Mouse (Mus musculus): ENCODE data around the gene Ccdc82. TPM values are rescaled to one million over a fixed set of nuclear protein-coding genes. Genes with fewer than 3 reads are reported as not detected.

Ccdc82 gene
- polyA plus RNA-seq, 1 experiment from 2014 or later, result 6.8 TPM

- H3K36me3 ChIP-seq, result no peaks in the 10 kb centered on the region
- H3K27ac ChIP-seq, result no peak overlapping the region
- peak overlapping the region; percentile 60 for H3K4me3 ChIP-seq
- H3K9me3 ChIP-seq, result no peaks in the 10 kb centered on the region
- peaks cover 51% of the 10 kb centered on the region for H3K4me1 ChIP-seq
- WGBS, result 70% methylated on average over 9 of the region's 9 CpGs
- no peaks in the 10 kb centered on the region for H3K27me3 ChIP-seq
- H3K9ac ChIP-seq, result peak overlapping the region; percentile 43; the same call in 1 of the 2 replicates
- H3K4me2 ChIP-seq (replicated peaks), result peak overlapping the region; percentile 97
- ATAC-seq (ENCODE audit: low FRiP score, low read depth), result no peak
These were observed 54.4 kb downstream of the Ccdc82 start for GRCm38 (mm10) chr9:13300891-13301782.

DNA sequence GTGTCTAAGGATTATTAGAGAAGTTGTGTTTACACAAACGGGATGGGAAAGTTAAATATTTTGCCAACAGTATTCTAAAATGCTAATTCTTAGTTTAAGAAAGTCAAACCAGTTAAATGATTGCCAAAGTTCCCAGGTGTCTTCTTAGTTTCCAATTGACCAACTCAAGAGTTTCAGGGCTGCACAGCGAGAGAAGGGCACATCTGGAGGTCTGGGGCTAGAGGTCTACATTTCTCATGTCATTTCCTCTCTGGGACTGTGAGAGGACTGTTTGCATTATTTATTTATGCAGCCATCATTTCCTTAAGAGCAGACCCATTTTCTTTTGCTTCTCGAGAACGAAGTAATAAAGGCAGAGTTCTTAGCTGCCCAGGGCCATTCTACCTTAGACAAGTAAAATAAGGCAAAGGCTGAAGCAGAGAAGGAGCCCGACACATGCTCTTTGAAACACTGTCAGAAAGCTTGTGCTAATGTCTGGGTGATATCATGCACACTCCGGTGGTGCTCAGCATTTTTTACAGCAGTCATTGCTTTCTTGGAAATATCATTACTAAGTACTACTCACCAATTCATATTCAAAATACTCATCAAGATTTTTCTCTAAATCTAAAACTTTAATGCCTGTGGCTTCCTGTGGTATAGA, 55.5 kb downstream of the Ccdc82 start:
- Histone ChIP-seq H3K9me3 (no peaks in the 10 kb centered on the region), H3K4me2 (replicated peaks) (peak overlapping the region; percentile 97), H3K27me3 (no peaks in the 10 kb centered on the region), H3K4me1 (peaks cover 55% of the 10 kb centered on the region), H3K9ac (no peak overlapping the region), H3K4me3 (no peak overlapping the region), H3K27ac (no peak overlapping the region), H3K36me3 (no peaks in the 10 kb centered on the region)
- no peak for ATAC-seq (ENCODE audit: low FRiP score, low read depth)
- WGBS, result 52% methylated on average over 6 of the region's 6 CpGs

- Histone ChIP-seq H3K36me3 (no peaks in the 10 kb centered on the region), H3K27ac (no peak overlapping the region), H3K4me3 (no peak overlapping the region), H3K4me1 (peaks cover 57% of the 10 kb centered on the region), H3K9me3 (no peaks in the 10 kb centered on the region), H3K4me2 (replicated peaks) (no peak overlapping the region), H3K9ac (no peak overlapping the region), H3K27me3 (no peaks in the 10 kb centered on the region)
- WGBS, result 76% methylated on average over 5 of the region's 5 CpGs
- ATAC-seq (ENCODE audit: low FRiP score, low read depth), result no peak
These were observed 56.5 kb downstream of the Ccdc82 start for GRCm38 (mm10) chr9:13303099-13303771.

DNA sequence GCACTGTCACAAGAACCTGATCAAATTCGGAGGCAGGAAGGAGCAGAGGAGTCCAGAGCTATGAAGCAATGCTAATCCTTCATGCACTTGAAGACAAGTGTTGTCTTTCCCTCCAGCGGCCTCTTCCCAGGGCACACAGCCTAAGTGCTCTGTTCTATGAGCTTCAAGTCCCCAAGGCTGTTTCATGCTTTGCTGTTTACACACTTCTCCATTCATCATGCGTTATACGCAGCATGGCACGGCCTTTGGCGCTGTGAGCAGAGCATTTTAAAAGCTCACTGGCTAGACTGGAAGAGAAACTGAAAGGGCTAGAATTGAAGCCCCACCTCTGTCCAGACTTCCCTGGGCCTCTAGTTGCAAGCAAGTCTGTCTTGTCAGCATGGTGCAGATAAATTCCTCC, 57.2 kb downstream of the Ccdc82 start:
- H3K4me1 ChIP-seq, result peaks cover 55% of the 10 kb centered on the region
- no peak overlapping the region for H3K4me3 ChIP-seq
- no peak for ATAC-seq (ENCODE audit: low FRiP score, low read depth)
- no peaks in the 10 kb centered on the region for H3K36me3 ChIP-seq
- no peak overlapping the region for H3K4me2 ChIP-seq (replicated peaks)
- WGBS, result 70% methylated on average over 6 of the region's 6 CpGs
- no peaks in the 10 kb centered on the region for H3K27me3 ChIP-seq
- no peak overlapping the region for H3K9ac ChIP-seq
- no peak overlapping the region for H3K27ac ChIP-seq
- no peaks in the 10 kb centered on the region for H3K9me3 ChIP-seq

DNA sequence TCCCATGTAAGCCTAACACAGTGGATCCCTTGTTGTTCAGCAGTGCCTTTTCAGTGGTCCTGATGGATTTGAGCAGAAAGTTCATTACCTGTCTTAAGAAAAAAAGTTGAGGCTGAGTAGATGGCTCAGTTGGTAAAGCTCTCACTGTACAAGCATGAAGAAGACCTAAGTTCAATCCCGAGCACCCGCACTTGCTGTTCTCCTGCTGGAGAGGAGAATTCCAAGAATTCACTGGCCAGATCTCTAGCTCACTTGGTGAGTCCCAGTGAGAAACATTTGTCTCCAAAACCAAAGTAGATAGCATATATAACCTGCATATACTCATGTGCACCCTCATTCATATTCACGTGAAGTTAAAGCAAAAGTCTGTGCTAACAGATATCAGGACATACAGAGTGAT, 59.7 kb downstream of the Ccdc82 start:
- Histone ChIP-seq H3K27me3 (no peaks in the 10 kb centered on the region), H3K4me1 (peaks cover 30% of the 10 kb centered on the region), H3K9me3 (no peaks in the 10 kb centered on the region), H3K36me3 (no peaks in the 10 kb centered on the region), H3K9ac (no peak overlapping the region), H3K27ac (0 out of 2 replicates have a peak overlapping the region, but pooled peaks have one; percentile 0), H3K4me3 (no peak overlapping the region), H3K4me2 (replicated peaks) (no peak overlapping the region)
- ATAC-seq (ENCODE audit: low FRiP score, low read depth), result no peak
- 90% methylated on average over 3 of the region's 3 CpGs for WGBS

GRCm38 (mm10) chr9:13307226-13307625, 60.5 kb downstream of the Ccdc82 start:
- Histone ChIP-seq H3K27ac (0 out of 2 replicates have a peak overlapping the region, but pooled peaks have one; percentile 0), H3K4me3 (no peak overlapping the region), H3K4me2 (replicated peaks) (no peak overlapping the region), H3K36me3 (no peaks in the 10 kb centered on the region), H3K27me3 (no peaks in the 10 kb centered on the region), H3K4me1 (peaks cover 27% of the 10 kb centered on the region), H3K9ac (no peak overlapping the region), H3K9me3 (no peaks in the 10 kb centered on the region)
- WGBS, result 60% methylated on average over 4 of the region's 4 CpGs
- no peak for ATAC-seq (ENCODE audit: low FRiP score, low read depth)

- Histone ChIP-seq H3K9me3 (no peaks in the 10 kb centered on the region), H3K4me1 (peaks cover 30% of the 10 kb centered on the region), H3K36me3 (no peaks in the 10 kb centered on the region), H3K27ac (no peak overlapping the region), H3K4me2 (replicated peaks) (no peak overlapping the region), H3K27me3 (no peaks in the 10 kb centered on the region), H3K4me3 (no peak overlapping the region), H3K9ac (no peak overlapping the region)
- WGBS, result 53% methylated on average over 8 of the region's 8 CpGs
- ATAC-seq (ENCODE audit: low FRiP score, low read depth), result no peak
These were observed 62.0 kb downstream of the Ccdc82 start for GRCm38 (mm10) chr9:13308718-13309117.

DNA sequence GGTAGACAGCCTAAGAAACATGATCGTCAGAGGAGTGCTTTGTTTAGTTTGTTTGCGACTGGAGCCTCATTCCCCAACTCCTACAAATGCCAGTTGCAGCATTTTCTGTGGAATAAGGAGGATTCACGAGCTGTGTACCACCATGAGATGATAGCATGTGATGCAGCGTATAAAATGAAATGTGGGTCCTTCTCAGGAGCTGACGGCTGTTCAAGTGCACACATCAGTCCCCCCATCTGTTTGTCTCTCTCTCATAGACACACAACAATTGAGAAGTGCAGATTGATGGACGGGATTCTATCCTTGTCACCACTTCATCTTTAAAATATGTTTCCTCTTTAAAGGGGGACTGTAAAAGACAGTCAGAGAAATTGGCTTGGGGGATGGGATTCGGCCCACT, 63.1 kb downstream of the Ccdc82 start:
- Histone ChIP-seq H3K27me3 (no peaks in the 10 kb centered on the region), H3K4me3 (no peak overlapping the region), H3K36me3 (no peaks in the 10 kb centered on the region), H3K27ac (no peak overlapping the region), H3K4me1 (peaks cover 31% of the 10 kb centered on the region), H3K4me2 (replicated peaks) (no peak overlapping the region), H3K9me3 (no peaks in the 10 kb centered on the region), H3K9ac (no peak overlapping the region)
- 77% methylated on average over 7 of the region's 7 CpGs for WGBS
- no peak for ATAC-seq (ENCODE audit: low FRiP score, low read depth)

- peaks cover 36% of the 10 kb centered on the region for H3K4me1 ChIP-seq
- 74% methylated on average over 3 of the region's 3 CpGs for WGBS
- H3K9ac ChIP-seq, result no peak overlapping the region
- no peaks in the 10 kb centered on the region for H3K9me3 ChIP-seq
- H3K4me2 ChIP-seq (replicated peaks), result no peak overlapping the region
- H3K36me3 ChIP-seq, result no peaks in the 10 kb centered on the region
- no peak overlapping the region for H3K27ac ChIP-seq
- no peak for ATAC-seq (ENCODE audit: low FRiP score, low read depth)
- H3K4me3 ChIP-seq, result no peak overlapping the region
- H3K27me3 ChIP-seq, result no peaks in the 10 kb centered on the region
These were observed 63.5 kb downstream of the Ccdc82 start for GRCm38 (mm10) chr9:13310236-13310635.

- no peak overlapping the region for H3K9ac ChIP-seq
- no peak overlapping the region for H3K27ac ChIP-seq
- H3K27me3 ChIP-seq, result no peaks in the 10 kb centered on the region
- no peaks in the 10 kb centered on the region for H3K9me3 ChIP-seq
- H3K36me3 ChIP-seq, result no peaks in the 10 kb centered on the region
- 54% methylated on average over 2 of the region's 2 CpGs for WGBS
- no peak overlapping the region for H3K4me2 ChIP-seq (replicated peaks)
- no peak for ATAC-seq (ENCODE audit: low FRiP score, low read depth)
- H3K4me1 ChIP-seq, result peaks cover 44% of the 10 kb centered on the region
- no peak overlapping the region for H3K4me3 ChIP-seq
These were observed 64.3 kb downstream of the Ccdc82 start for GRCm38 (mm10) chr9:13311094-13311493.

DNA sequence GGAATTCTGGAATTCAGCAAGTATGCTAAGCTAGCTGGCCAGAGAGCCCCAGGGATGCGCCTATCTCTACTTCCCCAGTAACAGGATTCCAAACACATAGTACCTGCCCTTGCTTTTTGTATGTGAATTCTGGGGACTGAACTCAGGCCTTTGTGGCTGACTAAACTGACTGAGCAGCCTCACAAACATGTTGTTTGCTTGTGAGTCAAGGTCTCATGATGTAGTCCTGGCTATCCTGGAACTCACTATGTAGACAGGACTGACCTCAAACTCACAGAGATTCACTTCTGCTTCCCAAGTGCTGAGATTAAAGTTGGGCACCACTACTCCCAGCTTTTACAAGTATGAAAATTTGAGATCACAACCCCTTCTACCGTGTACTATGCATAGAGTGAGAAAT, 67.2 kb downstream of the Ccdc82 start:
- H3K4me2 ChIP-seq (replicated peaks), result no peak overlapping the region
- H3K9ac ChIP-seq, result no peak overlapping the region
- H3K27ac ChIP-seq, result no peak overlapping the region
- H3K4me1 ChIP-seq, result peaks cover 32% of the 10 kb centered on the region
- H3K9me3 ChIP-seq, result no peaks in the 10 kb centered on the region
- WGBS, result 91% methylated on average over 2 of the region's 2 CpGs
- no peaks in the 10 kb centered on the region for H3K27me3 ChIP-seq
- H3K36me3 ChIP-seq, result no peaks in the 10 kb centered on the region
- no peak for ATAC-seq (ENCODE audit: low FRiP score, low read depth)
- no peak overlapping the region for H3K4me3 ChIP-seq

GRCm38 (mm10) chr9:13314577-13315004, 67.8 kb downstream of the Ccdc82 start:
- H3K36me3 ChIP-seq, result no peaks in the 10 kb centered on the region
- no peaks in the 10 kb centered on the region for H3K9me3 ChIP-seq
- H3K4me3 ChIP-seq, result no peak overlapping the region
- H3K4me1 ChIP-seq, result peaks cover 32% of the 10 kb centered on the region
- no peak overlapping the region for H3K27ac ChIP-seq
- 58% methylated on average over 5 of the region's 5 CpGs for WGBS
- ATAC-seq (ENCODE audit: low FRiP score, low read depth), result no peak
- no peak overlapping the region for H3K4me2 ChIP-seq (replicated peaks)
- no peak overlapping the region for H3K9ac ChIP-seq
- H3K27me3 ChIP-seq, result no peaks in the 10 kb centered on the region

All from limb, embryonic 13.5 days (tissue).